Mouse (Mus musculus): ENCODE data around the gene Pgc.

The Pgc gene

GRCm38 (mm10) chr17:47708972-47709371, 17.7 kb upstream of the Pgc start:
- DNase-seq (ENCODE audit: low spot score): no peak

GRCm38 (mm10) chr17:47710036-47710435, 16.6 kb upstream of the Pgc start:
- DNase-seq (ENCODE audit: low spot score): no peak

- no peak for DNase-seq (ENCODE audit: low spot score)
Observed at GRCm38 (mm10) chr17:47711883-47712282, 14.8 kb upstream of the Pgc start.

GRCm38 (mm10) chr17:47712889-47713571, 13.6 kb upstream of the Pgc start:
- DNase-seq (ENCODE audit: low spot score): no peak

- no peak for DNase-seq (ENCODE audit: low spot score)
Observed at GRCm38 (mm10) chr17:47715037-47715436, 11.6 kb upstream of the Pgc start.

- DNase-seq (ENCODE audit: low spot score): no peak
Observed at GRCm38 (mm10) chr17:47721183-47721582, 5.5 kb upstream of the Pgc start.

- no peak for DNase-seq (ENCODE audit: low spot score)
Observed at GRCm38 (mm10) chr17:47730633-47731575, 4.3 kb downstream of the Pgc start.

GRCm38 (mm10) chr17:47735553-47736100, 9.0 kb downstream of the Pgc start:
- DNase-seq (ENCODE audit: low spot score): no peak

- peak; percentile 91 for DNase-seq (ENCODE audit: low spot score)
Observed at GRCm38 (mm10) chr17:47736856-47737255, 10.2 kb downstream of the Pgc start, which contains the start of gene Tfeb. Gene Tfeb, plus strand, starts transcription at chr17:47737030.

- peak; percentile 70 for DNase-seq (ENCODE audit: low spot score)
Observed at GRCm38 (mm10) chr17:47737271-47738065, 10.8 kb downstream of the Pgc start.

GRCm38 (mm10) chr17:47738066-47738878, 11.6 kb downstream of the Pgc start:
- no peak for DNase-seq (ENCODE audit: low spot score)

- no peak for DNase-seq (ENCODE audit: low spot score)
Observed at GRCm38 (mm10) chr17:47738879-47739798, 12.5 kb downstream of the Pgc start.

- DNase-seq (ENCODE audit: low spot score): no peak
Observed at GRCm38 (mm10) chr17:47740186-47740585, 13.5 kb downstream of the Pgc start.

- DNase-seq (ENCODE audit: low spot score): no peak
Observed at GRCm38 (mm10) chr17:47742991-47743734, 16.5 kb downstream of the Pgc start.

GRCm38 (mm10) chr17:47744086-47744485, 17.4 kb downstream of the Pgc start:
- no peak for DNase-seq (ENCODE audit: low spot score)

- DNase-seq (ENCODE audit: low spot score): no peak
Observed at GRCm38 (mm10) chr17:47744746-47745368, 18.2 kb downstream of the Pgc start.

- no peak for DNase-seq (ENCODE audit: low spot score)
Observed at GRCm38 (mm10) chr17:47748791-47749553, 22.3 kb downstream of the Pgc start.

GRCm38 (mm10) chr17:47749626-47750025, 23.0 kb downstream of the Pgc start:
- DNase-seq (ENCODE audit: low spot score): no peak
